Mouse (Mus musculus): ENCODE data around the gene Gm5901. TPM values are rescaled to one million over a fixed set of nuclear protein-coding genes. Genes with fewer than 3 reads are reported as not detected.
A peak's percentile ranks its signal among the peaks of the same experiment; 100 is the strongest.
"Not testable (repeated sequence)": the region's sequence is repeated elsewhere in the genome, so short reads cannot be mapped to it uniquely, and the experiment has no call there.

Gm5901 gene
- polyA plus RNA-seq (2015; fragmentation: Nextera tagmentation; extraction: Ambion mirVana), result not detected in 2 replicates

DNA sequence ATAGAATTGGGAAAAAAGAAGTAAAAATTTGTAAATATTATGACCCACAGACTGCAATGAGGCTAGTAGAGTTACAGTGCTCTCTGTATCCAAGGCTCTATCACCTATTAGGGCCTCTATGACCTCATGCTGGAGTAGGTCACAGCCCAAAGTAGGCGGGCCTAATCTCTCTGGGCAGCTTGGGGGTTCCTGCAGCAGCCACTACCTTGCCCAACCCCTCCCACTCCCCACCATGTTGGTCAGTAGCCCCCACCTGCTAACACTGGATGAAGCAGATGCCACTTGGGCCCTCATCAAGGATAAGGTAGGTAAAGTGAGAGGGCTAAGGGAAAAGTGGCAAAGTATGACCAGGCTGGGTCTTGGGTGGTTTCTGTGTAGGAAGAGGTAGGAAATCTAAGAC lies at the start of gene Gm5901:
Gene Gm5901 (plus strand): TSS at position 173 of the 400 bp plus-strand sequence.
- Histone ChIP-seq H3K4me1 (ENCODE audit: control insufficient read depth, insufficient read depth, low read depth, low read length) (no peaks in the 10 kb centered on the region), H3K9ac (ENCODE audit: low read depth, low read length) (no peak within 1 kb of the TSS), H3K27me3 (replicated peaks; ENCODE audit: control insufficient read depth, insufficient read depth, low read length) (no peaks in the 10 kb centered on the region), H3K27ac (ENCODE audit: low read depth, low read length) (no peak within 1 kb of the TSS), H3K36me3 (ENCODE audit: control insufficient read depth, insufficient read depth, low read length) (peaks cover 25% of the 10 kb centered on the region), H3K4me2 (ENCODE audit: low read length) (no peak within 1 kb of the TSS), H3K9me3 (ENCODE audit: control insufficient read depth, low read length) (no peaks in the 10 kb centered on the region), H3K4me3 (ENCODE audit: low read length) (no peak within 1 kb of the TSS)
- 100% methylated on average over 1 of the region's 1 CpGs for WGBS
- ATAC-seq, result no peak

- H3K4me3 ChIP-seq (ENCODE audit: low read length), result no peak overlapping the region
- 78% methylated on average over 2 of the region's 2 CpGs for WGBS
These were observed 49.5 kb upstream of the Gm5901 start for GRCm38 (mm10) chr7:105325302-105325701.

GRCm38 (mm10) chr7:105334004-105334403 lies 40.8 kb upstream of the Gm5901 start, which contains the start of gene Olfr690:
Gene Olfr690, minus strand, starts transcription at chr7:105334104.
- no peak within 1 kb of the TSS for H3K27ac ChIP-seq (ENCODE audit: low read depth, low read length)
- H3K36me3 ChIP-seq (ENCODE audit: control insufficient read depth, insufficient read depth, low read length), result no peaks in the 10 kb centered on the region
- H3K27me3 ChIP-seq (replicated peaks; ENCODE audit: control insufficient read depth, insufficient read depth, low read length), result no peaks in the 10 kb centered on the region
- no peak for ATAC-seq
- WGBS, result 81% methylated on average over 1 of the region's 1 CpGs
- H3K4me1 ChIP-seq (ENCODE audit: control insufficient read depth, insufficient read depth, low read depth, low read length), result no peaks in the 10 kb centered on the region
- no peaks in the 10 kb centered on the region for H3K9me3 ChIP-seq (ENCODE audit: control insufficient read depth, low read length)
- H3K4me3 ChIP-seq (ENCODE audit: low read length), result no peak within 1 kb of the TSS
- H3K9ac ChIP-seq (ENCODE audit: low read depth, low read length), result no peak within 1 kb of the TSS
- no peak within 1 kb of the TSS for H3K4me2 ChIP-seq (ENCODE audit: low read length)

More at GRCm38 (mm10) chr7:105325302-105325701, 49.5 kb upstream of the Gm5901 start:
- Histone ChIP-seq H3K27ac (ENCODE audit: low read depth, low read length) (no peak overlapping the region), H3K36me3 (ENCODE audit: control insufficient read depth, insufficient read depth, low read length) (no peaks in the 10 kb centered on the region), H3K9ac (ENCODE audit: low read depth, low read length) (no peak overlapping the region), H3K4me2 (ENCODE audit: low read length) (no peak overlapping the region), H3K27me3 (replicated peaks; ENCODE audit: control insufficient read depth, insufficient read depth, low read length) (no peaks in the 10 kb centered on the region), H3K9me3 (ENCODE audit: control insufficient read depth, low read length) (no peaks in the 10 kb centered on the region), H3K4me1 (ENCODE audit: control insufficient read depth, insufficient read depth, low read depth, low read length) (no peaks in the 10 kb centered on the region)
- ATAC-seq, result no peak

DNA sequence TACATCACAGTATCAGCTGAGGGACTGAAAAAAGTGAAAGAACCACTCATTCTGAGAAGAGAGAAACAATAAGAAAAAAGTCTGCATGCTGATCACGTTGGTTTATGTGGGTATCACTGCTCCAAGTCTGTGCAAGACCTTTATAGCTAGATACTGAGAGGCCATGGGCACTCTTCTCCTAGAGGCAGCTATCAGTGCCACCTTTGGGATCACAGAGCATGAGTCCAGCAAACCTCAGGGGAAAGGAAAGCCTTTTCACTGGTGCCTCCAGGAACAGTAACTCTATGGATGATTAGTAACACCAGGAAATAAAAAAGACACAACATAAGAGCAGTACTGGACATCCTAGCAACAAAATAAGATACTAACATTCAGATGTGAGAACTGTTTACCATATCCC lies 32.7 kb upstream of the Gm5901 start, which contains the start of gene Olfr691:
Gene Olfr691 (minus strand): TSS at position 101 of the 400 bp plus-strand sequence.
- Histone ChIP-seq H3K4me2 (ENCODE audit: low read length) (no peak within 1 kb of the TSS), H3K27ac (ENCODE audit: low read depth, low read length) (no peak within 1 kb of the TSS), H3K4me3 (ENCODE audit: low read length) (no peak within 1 kb of the TSS), H3K9me3 (ENCODE audit: control insufficient read depth, low read length) (no peaks in the 10 kb centered on the region), H3K9ac (ENCODE audit: low read depth, low read length) (no peak within 1 kb of the TSS), H3K27me3 (replicated peaks; ENCODE audit: control insufficient read depth, insufficient read depth, low read length) (no peaks in the 10 kb centered on the region), H3K36me3 (ENCODE audit: control insufficient read depth, insufficient read depth, low read length) (no peaks in the 10 kb centered on the region), H3K4me1 (ENCODE audit: control insufficient read depth, insufficient read depth, low read depth, low read length) (no peaks in the 10 kb centered on the region)
- 45% methylated on average over 1 of the region's 1 CpGs for whole genome bisulfite sequencing
- no peak for ATAC-seq

GRCm38 (mm10) chr7:105342752-105343151 lies 32.1 kb upstream of the Gm5901 start:
- Histone ChIP-seq H3K27me3 (replicated peaks; ENCODE audit: control insufficient read depth, insufficient read depth, low read length) (no peaks in the 10 kb centered on the region), H3K4me3 (ENCODE audit: low read length) (no peak overlapping the region), H3K36me3 (ENCODE audit: control insufficient read depth, insufficient read depth, low read length) (no peaks in the 10 kb centered on the region), H3K27ac (ENCODE audit: low read depth, low read length) (no peak overlapping the region), H3K9ac (ENCODE audit: low read depth, low read length) (no peak overlapping the region), H3K4me1 (ENCODE audit: control insufficient read depth, insufficient read depth, low read depth, low read length) (no peaks in the 10 kb centered on the region), H3K9me3 (ENCODE audit: control insufficient read depth, low read length) (no peaks in the 10 kb centered on the region), H3K4me2 (ENCODE audit: low read length) (no peak overlapping the region)
- WGBS, result 76% methylated on average over 2 of the region's 2 CpGs
- no peak for ATAC-seq

DNA sequence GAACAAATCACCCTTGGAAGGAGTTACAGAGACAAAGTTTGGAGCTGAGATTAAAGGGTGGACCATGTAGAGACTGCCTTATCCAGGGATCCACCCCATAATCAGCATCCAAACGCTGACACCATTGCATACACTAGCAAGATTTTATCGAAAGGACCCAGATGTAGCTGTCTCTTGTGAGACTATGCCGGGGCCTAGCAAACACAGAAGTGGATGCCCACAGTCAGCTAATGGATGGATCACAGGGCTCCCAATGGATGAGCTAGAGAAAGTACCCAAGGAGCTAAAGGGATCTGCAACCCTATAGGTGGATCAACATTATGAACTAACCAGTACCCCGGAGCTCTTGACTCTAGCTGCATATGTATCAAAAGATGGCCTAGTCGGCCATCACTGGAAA lies 18.8 kb upstream of the Gm5901 start:
- H3K4me1 ChIP-seq (ENCODE audit: control insufficient read depth, insufficient read depth, low read depth, low read length); H3K9ac ChIP-seq (ENCODE audit: low read depth, low read length); H3K4me2 ChIP-seq (ENCODE audit: low read length); H3K27me3 ChIP-seq (replicated peaks; ENCODE audit: control insufficient read depth, insufficient read depth, low read length); H3K36me3 ChIP-seq (ENCODE audit: control insufficient read depth, insufficient read depth, low read length); H3K9me3 ChIP-seq (ENCODE audit: control insufficient read depth, low read length); H3K4me3 ChIP-seq (ENCODE audit: low read length); H3K27ac ChIP-seq (ENCODE audit: low read depth, low read length): not testable (repeated sequence)
- peak; percentile 67; the same call in 1 of the 2 replicates for ATAC-seq
- no CpG with 5 or more reads among the region's 5 CpGs for WGBS

DNA sequence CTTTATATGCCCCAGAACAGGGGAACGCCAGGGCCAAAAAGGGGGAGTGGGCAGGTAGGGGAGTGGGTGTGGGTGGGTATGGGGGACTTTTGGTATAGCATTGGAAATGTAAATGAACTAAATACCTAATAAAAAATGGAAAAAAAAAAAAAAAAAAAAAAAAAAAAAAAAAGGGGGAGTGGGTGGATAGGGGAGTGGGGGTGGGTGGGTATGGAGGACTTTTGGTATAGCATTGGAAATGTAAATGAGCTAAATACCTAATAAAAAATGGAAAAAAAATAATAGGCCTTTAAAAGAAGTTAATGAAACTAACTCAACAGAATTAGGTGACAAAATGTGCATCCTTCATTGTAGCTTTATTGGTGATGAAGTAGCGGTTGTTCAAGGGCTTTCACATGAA lies 18.4 kb upstream of the Gm5901 start:
- H3K4me3 ChIP-seq (ENCODE audit: low read length); H3K4me1 ChIP-seq (ENCODE audit: control insufficient read depth, insufficient read depth, low read depth, low read length); H3K4me2 ChIP-seq (ENCODE audit: low read length); H3K9me3 ChIP-seq (ENCODE audit: control insufficient read depth, low read length); H3K27ac ChIP-seq (ENCODE audit: low read depth, low read length); H3K9ac ChIP-seq (ENCODE audit: low read depth, low read length); H3K27me3 ChIP-seq (replicated peaks; ENCODE audit: control insufficient read depth, insufficient read depth, low read length); H3K36me3 ChIP-seq (ENCODE audit: control insufficient read depth, insufficient read depth, low read length): not testable (repeated sequence)
- ATAC-seq, result peak; percentile 88
- 90% methylated on average over 1 of the region's 2 CpGs for WGBS

- Histone ChIP-seq H3K4me2 (ENCODE audit: low read length) (no peak overlapping the region), H3K4me3 (ENCODE audit: low read length) (no peak overlapping the region), H3K27me3 (replicated peaks; ENCODE audit: control insufficient read depth, insufficient read depth, low read length) (no peaks in the 10 kb centered on the region), H3K9ac (ENCODE audit: low read depth, low read length) (no peak overlapping the region), H3K4me1 (ENCODE audit: control insufficient read depth, insufficient read depth, low read depth, low read length) (no peaks in the 10 kb centered on the region), H3K36me3 (ENCODE audit: control insufficient read depth, insufficient read depth, low read length) (no peaks in the 10 kb centered on the region), H3K9me3 (ENCODE audit: control insufficient read depth, low read length) (no peaks in the 10 kb centered on the region), H3K27ac (ENCODE audit: low read depth, low read length) (no peak overlapping the region)
- no peak for ATAC-seq
- 89% methylated on average over 2 of the region's 2 CpGs for WGBS
These were observed 13.1 kb upstream of the Gm5901 start for GRCm38 (mm10) chr7:105361713-105362112.

DNA sequence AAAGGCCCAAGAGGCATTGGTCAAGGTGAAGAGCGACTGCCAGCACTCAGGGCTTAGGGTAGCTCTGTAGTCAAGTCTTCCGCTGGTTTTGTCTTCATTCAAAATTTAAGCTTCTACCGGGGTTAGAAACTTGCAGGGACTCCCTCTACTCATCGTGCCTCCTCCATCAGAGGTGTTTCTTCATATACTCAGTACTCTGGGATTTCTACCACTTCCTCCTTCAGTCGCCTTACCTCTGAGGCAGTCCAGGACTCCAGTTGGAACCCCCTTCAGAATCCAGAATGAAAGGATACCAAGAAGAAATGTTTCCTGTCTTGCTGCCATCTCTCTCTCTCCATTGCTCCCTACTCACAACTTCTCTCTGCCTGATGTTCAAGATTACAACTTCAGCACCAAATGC lies 7.6 kb upstream of the Gm5901 start:
- no peak for ATAC-seq
- H3K4me3 ChIP-seq (ENCODE audit: low read length), result no peak overlapping the region
- no peaks in the 10 kb centered on the region for H3K27me3 ChIP-seq (replicated peaks; ENCODE audit: control insufficient read depth, insufficient read depth, low read length)

GRCm38 (mm10) chr7:105367930-105368329 lies 6.9 kb upstream of the Gm5901 start, which contains the start of gene Olfr692:
Gene Olfr692, plus strand, starts transcription at chr7:105368230.
- WGBS, result 97% methylated on average over 1 of the region's 1 CpGs
- H3K9ac ChIP-seq (ENCODE audit: low read depth, low read length), result no peak within 1 kb of the TSS
- H3K36me3 ChIP-seq (ENCODE audit: control insufficient read depth, insufficient read depth, low read length), result peaks cover 2% of the 10 kb centered on the region; the same call in 1 of the 2 replicates
- ATAC-seq, result no peak
- H3K27ac ChIP-seq (ENCODE audit: low read depth, low read length), result no peak within 1 kb of the TSS
- no peaks in the 10 kb centered on the region for H3K4me1 ChIP-seq (ENCODE audit: control insufficient read depth, insufficient read depth, low read depth, low read length)
- H3K9me3 ChIP-seq (ENCODE audit: control insufficient read depth, low read length), result no peaks in the 10 kb centered on the region
- H3K4me2 ChIP-seq (ENCODE audit: low read length), result no peak within 1 kb of the TSS
- H3K27me3 ChIP-seq (replicated peaks; ENCODE audit: control insufficient read depth, insufficient read depth, low read length), result no peaks in the 10 kb centered on the region
- no peak within 1 kb of the TSS for H3K4me3 ChIP-seq (ENCODE audit: low read length)

More for the DNA sequence above, 7.6 kb upstream of the Gm5901 start:
- Histone ChIP-seq H3K4me1 (ENCODE audit: control insufficient read depth, insufficient read depth, low read depth, low read length) (no peaks in the 10 kb centered on the region), H3K27ac (ENCODE audit: low read depth, low read length) (no peak overlapping the region), H3K9me3 (ENCODE audit: control insufficient read depth, low read length) (no peaks in the 10 kb centered on the region), H3K9ac (ENCODE audit: low read depth, low read length) (no peak overlapping the region), H3K4me2 (ENCODE audit: low read length) (no peak overlapping the region), H3K36me3 (ENCODE audit: control insufficient read depth, insufficient read depth, low read length) (peaks cover 2% of the 10 kb centered on the region; the same call in 1 of the 2 replicates)
- 92% methylated on average over 5 of the region's 5 CpGs for WGBS

Measured in hindbrain, embryonic 16.5 days (tissue).